Comparison of ENCODE assay signal across 8 mouse cellular contexts in the genomic region with DNA sequence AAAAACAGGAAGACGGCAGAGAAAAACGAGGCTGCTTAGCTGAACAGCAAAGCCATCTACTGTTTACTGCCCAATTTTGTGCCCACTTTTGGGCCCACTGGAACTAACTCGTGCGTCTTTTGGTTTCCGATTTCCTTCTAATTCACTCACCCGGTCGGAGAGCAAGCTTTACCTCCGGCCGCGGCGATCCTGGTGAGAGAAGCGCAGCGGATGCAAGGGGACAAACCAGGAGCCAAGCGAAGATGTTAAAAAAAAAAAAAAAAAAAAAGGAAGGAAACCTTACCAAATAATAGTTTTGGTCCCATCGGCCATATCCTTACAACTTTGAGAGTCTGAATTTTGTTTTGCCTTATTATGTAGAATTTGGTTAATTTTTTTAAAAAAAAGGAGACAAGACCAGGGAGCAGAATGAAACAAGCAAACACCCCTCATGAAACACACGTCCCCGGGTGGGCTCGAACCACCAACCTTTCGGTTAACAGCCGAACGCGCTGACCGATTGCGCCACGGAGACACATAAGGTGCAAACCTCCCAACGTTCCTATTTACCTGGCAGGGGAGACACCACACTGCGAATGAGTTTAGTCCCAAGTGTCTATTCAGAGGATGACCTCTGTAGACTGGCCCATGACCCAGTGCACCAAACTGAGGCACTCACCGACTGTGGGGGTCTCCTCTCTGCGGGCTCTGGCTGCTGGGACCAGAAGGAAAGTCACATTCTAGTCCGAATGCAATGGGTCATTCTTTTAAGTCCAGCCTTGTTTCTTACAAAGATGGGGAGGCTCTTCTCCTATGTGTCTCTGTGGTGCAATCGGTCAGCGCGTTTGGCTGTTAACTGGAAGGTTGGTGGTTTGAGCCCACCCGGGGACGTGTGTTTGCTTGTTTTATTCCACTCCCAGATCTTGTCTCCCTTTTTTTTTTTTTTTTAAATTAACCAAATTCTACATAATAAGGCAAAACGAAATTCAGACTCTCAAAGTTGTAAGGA. TPM values are rescaled to one million over a fixed set of nuclear protein-coding genes. Genes with fewer than 3 reads are reported as not detected.
DNase-seq lines count a peak whose midpoint lies in the region; ATAC-seq and TF ChIP-seq lines count a peak whose summit lies in the region.

No protein-coding gene starts in this region.

- H3K9me3 ChIP-seq in embryonic facial prominence, embryonic 14.5 days (ENCODE audit: control insufficient read depth, low read length), result no peaks in the 10 kb centered on the region
- H3K9me3 ChIP-seq in limb, embryonic 15.5 days, result no peaks in the 10 kb centered on the region; the same call in 1 of the 2 replicates
- no peaks in the 10 kb centered on the region for H3K9me3 ChIP-seq in stomach, embryonic 16.5 days (replicated peaks; ENCODE audit: control insufficient read depth, low read length)

- no peak for DNase-seq in spleen, adult 2 months (ENCODE audit: low read depth in 1 of 2, low spot score in 2 of 2)
- DNase-seq in spleen, postnatal 10 days (ENCODE audit: low spot score in 2 of 2), result no peak
- DNase-seq in embryonic facial prominence, embryonic 14.5 days (ENCODE audit: low spot score), result no peak
- DNase-seq in layer of hippocampus, adult 11-12 months (ENCODE audit: low spot score), result no peak
- no peak for DNase-seq in cerebellum, adult 9-11 months
- no peak for DNase-seq in gastrocnemius, postnatal 4 days (ENCODE audit: low spot score in 2 of 2)

- no peaks in the 10 kb centered on the region; the same call in 1 of the 2 replicates for H3K4me1 ChIP-seq in spleen, adult 2 months (ENCODE audit: control insufficient read depth, insufficient read depth, insufficient read length)
- H3K4me1 ChIP-seq in embryonic facial prominence, embryonic 14.5 days (ENCODE audit: control insufficient read depth, insufficient read depth, low read length), result no peaks in the 10 kb centered on the region
- H3K4me1 ChIP-seq in limb, embryonic 15.5 days, result peaks cover 17% of the 10 kb centered on the region
- 0 out of 2 replicates have a peak, but pooled peaks cover 3% of the 10 kb centered on the region for H3K4me1 ChIP-seq in stomach, embryonic 16.5 days (ENCODE audit: control insufficient read depth, insufficient read depth, low read length)

- peak overlapping the region; percentile 57; the same call in 1 of the 2 replicates for H3K4me3 ChIP-seq in spleen, adult 2 months (ENCODE audit: extremely low read depth, insufficient read depth, insufficient read length)
- H3K4me3 ChIP-seq in embryonic facial prominence, embryonic 14.5 days (ENCODE audit: low read depth, low read length), result peak overlapping the region; percentile 18
- peak overlapping the region; percentile 16 for H3K4me3 ChIP-seq in limb, embryonic 15.5 days
- H3K4me3 ChIP-seq in stomach, embryonic 16.5 days (replicated peaks; ENCODE audit: low read length), result peak overlapping the region; percentile 33

- H3K27ac ChIP-seq in spleen, adult 2 months (ENCODE audit: insufficient read depth, low read length), result no peak overlapping the region
- H3K27ac ChIP-seq in embryonic facial prominence, embryonic 14.5 days (replicated peaks; ENCODE audit: low read depth, low read length), result no peak overlapping the region
- H3K27ac ChIP-seq in limb, embryonic 15.5 days, result no peak overlapping the region
- no peak overlapping the region for H3K27ac ChIP-seq in stomach, embryonic 16.5 days (ENCODE audit: low read length)

- no peak for TF ChIP-seq CTCF in spleen, adult 2 months (IDR thresholded peaks at IDR 0.05; ENCODE audit: extremely low read depth, insufficient read depth, insufficient read length, insufficient replicate concordance)

- no peak overlapping the region for H3K9ac ChIP-seq in embryonic facial prominence, embryonic 14.5 days (ENCODE audit: low read depth, low read length)
- H3K9ac ChIP-seq in limb, embryonic 15.5 days, result no peak overlapping the region
- H3K9ac ChIP-seq in stomach, embryonic 16.5 days (ENCODE audit: low read length), result peak overlapping the region; percentile 48; the same call in 1 of the 2 replicates

- H3K36me3 ChIP-seq in spleen, adult 2 months (ENCODE audit: control insufficient read depth, insufficient read depth, low read length), result no peaks in the 10 kb centered on the region
- H3K36me3 ChIP-seq in embryonic facial prominence, embryonic 14.5 days (ENCODE audit: control insufficient read depth, insufficient read depth, low read length), result no peaks in the 10 kb centered on the region
- no peaks in the 10 kb centered on the region for H3K36me3 ChIP-seq in limb, embryonic 15.5 days
- H3K36me3 ChIP-seq in stomach, embryonic 16.5 days (ENCODE audit: control insufficient read depth, insufficient read depth, low read length), result no peaks in the 10 kb centered on the region

- ATAC-seq in embryonic facial prominence, embryonic 14.5 days (ENCODE audit: low read depth), result no peak
- ATAC-seq in limb, embryonic 15.5 days (ENCODE audit: insufficient number of reproducible peaks, low FRiP score, low TSS enrichment, low read depth), result no peak
- no peak for ATAC-seq in stomach, embryonic 16.5 days (ENCODE audit: insufficient read depth, low FRiP score)

- whole genome bisulfite sequencing in spleen, adult 2 months, result 6% methylated on average over 36 of the region's 36 CpGs
- 4% methylated on average over 36 of the region's 36 CpGs for WGBS in embryonic facial prominence, embryonic 14.5 days
- WGBS in limb, embryonic 15.5 days, result 4% methylated on average over 36 of the region's 36 CpGs
- WGBS in stomach, embryonic 16.5 days, result 4% methylated on average over 36 of the region's 36 CpGs

- peaks cover 32% of the 10 kb centered on the region for H3K27me3 ChIP-seq in spleen, adult 2 months (ENCODE audit: control insufficient read depth, insufficient read depth, low read length)
- peaks cover 96% of the 10 kb centered on the region for H3K27me3 ChIP-seq in embryonic facial prominence, embryonic 14.5 days (replicated peaks; ENCODE audit: control insufficient read depth, insufficient read depth, low read length)
- peaks cover 97% of the 10 kb centered on the region for H3K27me3 ChIP-seq in limb, embryonic 15.5 days
- H3K27me3 ChIP-seq in stomach, embryonic 16.5 days (ENCODE audit: control insufficient read depth, insufficient read depth, low read length), result peaks cover 86% of the 10 kb centered on the region

- peak overlapping the region; percentile 43 for H3K4me2 ChIP-seq in embryonic facial prominence, embryonic 14.5 days (ENCODE audit: low read depth, low read length)
- peak overlapping the region; percentile 22 for H3K4me2 ChIP-seq in limb, embryonic 15.5 days
- peak overlapping the region; percentile 54 for H3K4me2 ChIP-seq in stomach, embryonic 16.5 days (ENCODE audit: low read depth, low read length)

- TF ChIP-seq POLR2A in spleen, adult 2 months (IDR thresholded peaks at IDR 0.05; ENCODE audit: low read depth, low read length), result no peak

RNA-seq across cellular contexts. Expression of a gene that starts 40.7 kb away (rescaled TPM):
- 5.2 and 6.0 TPM in 2 replicates for polyA plus RNA-seq in spleen, adult 2 months (2012; rRNA removed)
- 4.0 and 5.3 TPM in 2 replicates for polyA plus RNA-seq in embryonic facial prominence, embryonic 14.5 days (2014; fragmentation: Nextera tagmentation; extraction: Ambion mirVana)
- polyA plus RNA-seq in limb, embryonic 15.5 days (2015; fragmentation: Nextera tagmentation; extraction: Ambion mirVana), result 2.6 and 3.5 TPM in 2 replicates
- 3.0 and 3.4 TPM in 2 replicates for polyA plus RNA-seq in stomach, embryonic 16.5 days (2015; fragmentation: Nextera tagmentation; extraction: Ambion mirVana)
- 1 to 10 TPM; 1.6 to 1.7 TPM for total RNA-seq in gastrocnemius, postnatal 4 days (2021)
